Mouse (Mus musculus) bone marrow, adult 2 months (tissue): ENCODE data around the gene Slc22a12.

Source experiments
- CTCF ChIP-seq: fragments of 200-500 bp; IDR thresholded peaks from 2 replicates; pipeline ENCODE4 v1.5.1; 2011; ENCODE audit warnings: low read length, control low read depth; ENCODE audit not compliant: control insufficient read depth, insufficient read depth
- POLR2A ChIP-seq: fragments of 200-500 bp; IDR thresholded peaks from 2 replicates; pipeline ENCODE4 v1.6.1; 2011; ENCODE audit warnings: low read depth, mild to moderate bottlenecking, control low read depth, low read length, borderline replicate concordance; ENCODE audit not compliant: control insufficient read depth

- no peak for TF ChIP-seq POLR2A
- no peak for TF ChIP-seq CTCF
These were observed 21.2 kb downstream of the Slc22a12 start for GRCm38 (mm10) chr19:6521630-6522029.
